ENCODE assay signal across 25 mouse cellular contexts in the genomic region with DNA sequence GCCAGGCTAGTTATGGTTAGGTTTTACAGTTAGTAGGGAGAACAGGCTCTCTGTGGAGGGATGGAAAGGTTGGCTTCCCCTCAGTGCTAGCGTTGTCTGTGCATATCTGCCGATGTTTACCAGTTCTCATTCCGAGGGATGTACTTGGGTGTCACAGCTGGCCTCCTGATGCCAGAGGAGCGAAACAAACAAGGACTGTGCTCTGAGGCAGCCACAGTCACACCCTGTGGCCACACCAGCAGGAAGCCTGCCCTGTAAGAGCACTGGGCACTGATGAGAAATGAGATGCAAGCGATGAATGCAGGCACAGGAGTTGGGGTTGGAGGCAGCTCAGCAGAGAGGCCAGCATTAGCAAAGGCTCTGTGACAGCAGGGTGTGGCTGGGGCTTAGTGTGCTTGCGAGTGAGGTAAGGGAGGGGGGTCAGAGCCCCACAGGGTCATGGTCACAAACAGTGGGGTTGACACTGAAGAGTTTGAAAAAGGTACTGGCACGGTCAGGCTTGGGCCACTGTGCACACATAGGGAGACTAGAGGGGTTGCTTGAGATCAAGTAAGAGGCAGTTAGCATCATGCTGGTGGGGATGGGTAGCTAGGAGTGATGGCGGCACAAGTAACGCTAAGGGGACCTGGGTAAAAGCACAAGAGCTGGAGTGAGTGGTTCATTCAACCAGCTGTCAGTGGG. TPM values are rescaled to one million over a fixed set of nuclear protein-coding genes. Genes with fewer than 3 reads are reported as not detected.
A peak's percentile ranks its signal among the peaks of the same experiment; 100 is the strongest.
DNase-seq lines count a peak whose midpoint lies in the region; ATAC-seq and TF ChIP-seq lines count a peak whose summit lies in the region.
"Had no signal": no experiment of that assay in that cellular context is flagged by ENCODE, and none has a peak within 500 bp of the region (broad histone marks: within the 10 kb centered on the region; RNA-seq: fewer than 3 reads in every experiment).

No protein-coding gene starts in this region.

- H3K4me3 ChIP-seq in forebrain, embryonic 10.5 days = no peak overlapping the region
- no peak overlapping the region for H3K4me3 ChIP-seq in forebrain, embryonic 13.5 days
- H3K4me3 ChIP-seq in bone marrow, adult 2 months (replicated peaks; ENCODE audit: control insufficient read depth, low read depth, low read length) = no peak overlapping the region
- H3K4me3 ChIP-seq: gastrocnemius, adult 2 months; heart, embryonic 13.5 days; lung, embryonic 15.5 days; midbrain, embryonic 13.5 days had no signal

- no peaks in the 10 kb centered on the region for H3K27me3 ChIP-seq in forebrain, embryonic 10.5 days (ENCODE audit: poor library complexity, severe bottlenecking)
- no peaks in the 10 kb centered on the region for H3K27me3 ChIP-seq in forebrain, embryonic 13.5 days
- H3K27me3 ChIP-seq: heart, embryonic 13.5 days; lung, embryonic 15.5 days; midbrain, embryonic 13.5 days; Patski had no signal

- DNase-seq in forebrain, embryonic 10.5 days (ENCODE audit: extremely low spot score, low spot score) = no peak
- peak; percentile 68 for DNase-seq in layer of hippocampus, adult 9-11 months
- DNase-seq in layer of hippocampus, postnatal 36 days = no peak
- no peak for DNase-seq in embryo, embryonic 11 days
- no peak for DNase-seq in gastrocnemius, postnatal 10 days
- DNase-seq: adrenal gland, postnatal 14 days; cerebellum, adult 18-20 months; cerebellum, postnatal 14 days; gastrocnemius, adult 2 months; heart, postnatal 10 days; kidney, adult 9 months; kidney, postnatal 14 days; left cerebral cortex, postnatal 4 days; retina, postnatal 1 day; right cerebral cortex, postnatal 14 days had no signal

- TF ChIP-seq CTCF in bone marrow, adult 2 months (IDR thresholded peaks at IDR 0.05; ENCODE audit: control insufficient read depth, insufficient read depth, low read length) = no peak

- peaks cover 9% of the 10 kb centered on the region; the same call in 1 of the 2 replicates for H3K36me3 ChIP-seq in forebrain, embryonic 10.5 days (replicated peaks)
- 0 out of 2 replicates have a peak, but pooled peaks cover 4% of the 10 kb centered on the region for H3K36me3 ChIP-seq in forebrain, embryonic 13.5 days (ENCODE audit: poor library complexity, severe bottlenecking)

- 89% methylated on average over 9 of the region's 9 CpGs for WGBS in forebrain, embryonic 10.5 days
- 87% methylated on average over 9 of the region's 9 CpGs for WGBS in forebrain, embryonic 13.5 days
- WGBS in bone marrow, adult 2 months = 87% methylated on average over 9 of the region's 9 CpGs

- H3K4me1 ChIP-seq in forebrain, embryonic 10.5 days = peaks cover 15% of the 10 kb centered on the region
- no peaks in the 10 kb centered on the region for H3K4me1 ChIP-seq in forebrain, embryonic 13.5 days
- peaks cover 16% of the 10 kb centered on the region for H3K4me1 ChIP-seq in bone marrow, adult 2 months (ENCODE audit: control insufficient read depth, insufficient read depth, low read length)

- H3K4me2 ChIP-seq in forebrain, embryonic 13.5 days = no peak overlapping the region
- H3K4me2 ChIP-seq: heart, embryonic 13.5 days; hindbrain, embryonic 14.5 days; lung, embryonic 15.5 days; midbrain, embryonic 13.5 days had no signal

- H3K9me3 ChIP-seq in forebrain, embryonic 10.5 days = no peaks in the 10 kb centered on the region; the same call in 1 of the 2 replicates
- no peaks in the 10 kb centered on the region for H3K9me3 ChIP-seq in forebrain, embryonic 13.5 days (replicated peaks)
- H3K9me3 ChIP-seq: heart, embryonic 13.5 days; lung, embryonic 15.5 days; midbrain, embryonic 13.5 days had no signal

- H3K9ac ChIP-seq in forebrain, embryonic 13.5 days = no peak overlapping the region
- H3K9ac ChIP-seq: heart, embryonic 13.5 days; hindbrain, embryonic 14.5 days; lung, embryonic 15.5 days; midbrain, embryonic 13.5 days had no signal

- 0 out of 2 replicates have a peak, but pooled peaks have one; percentile 12 for TF ChIP-seq POLR2A in bone marrow, adult 2 months (IDR thresholded peaks at IDR 0.05; ENCODE audit: borderline replicate concordance, control insufficient read depth, low read depth, low read length)

- no peak for ATAC-seq in forebrain, embryonic 13.5 days
- ATAC-seq in erythroblast, adult 5-6 weeks (replicated peaks; ENCODE audit: low FRiP score, poor library complexity, severe bottlenecking) = peak; percentile 58; the same call in 1 of the 2 replicates
- ATAC-seq: forebrain, embryonic 14.5 days; intestine, postnatal 0 days; midbrain, embryonic 13.5 days; Patski had no signal

- H3K27ac ChIP-seq in forebrain, embryonic 10.5 days = 0 out of 2 replicates have a peak overlapping the region, but pooled peaks have one; percentile 1
- H3K27ac ChIP-seq in forebrain, embryonic 13.5 days = no peak overlapping the region
- no peak overlapping the region for H3K27ac ChIP-seq in bone marrow, adult 2 months (ENCODE audit: control insufficient read depth, insufficient read depth, low read depth, low read length, poor library complexity)
- H3K27ac ChIP-seq: gastrocnemius, adult 2 months; heart, embryonic 13.5 days; hindbrain, embryonic 14.5 days; lung, embryonic 15.5 days; midbrain, embryonic 13.5 days had no signal

RNA-seq across cellular contexts. Expression of gene Arfgef2, which starts 13.2 kb away (rescaled TPM):
- 4.9 and 5.4 TPM in 2 replicates for polyA plus RNA-seq in forebrain, embryonic 10.5 days (2016; fragmentation: Nextera tagmentation; extraction: Ambion mirVana)
- 2.0 and 2.5 TPM in 2 replicates for polyA plus RNA-seq in forebrain, embryonic 13.5 days (2015; fragmentation: Nextera tagmentation; extraction: Ambion mirVana)
- total RNA-seq in layer of hippocampus, postnatal 36 days (2021) = 10 to 100 TPM; 46.0 to 49.1 TPM
- polyA plus RNA-seq in bone marrow, adult 2 months (2011; ENCODE audit: insufficient read depth, insufficient read length, low replicate concordance, missing spikeins) = 5.4 and 18.3 TPM in 2 replicates
- 6.9 and 9.4 TPM in 2 replicates for total RNA-seq in erythroblast, adult 5-6 weeks (2015; ENCODE audit: low replicate concordance)
- 5.6 and 7.1 TPM in 2 replicates for total RNA-seq in erythroblast, adult 5-6 weeks (2017; ENCODE audit: low replicate concordance)
- total RNA-seq in gastrocnemius, postnatal 10 days (2021) = 10 to 100 TPM; 18.8 to 22.8 TPM

RNA-seq across cellular contexts. Expression of gene Trp53rkb, which starts 26.3 kb away (rescaled TPM):
- polyA plus RNA-seq in forebrain, embryonic 10.5 days (2016; fragmentation: Nextera tagmentation; extraction: Ambion mirVana) = 10.4 and 11.1 TPM in 2 replicates
- 6.7 and 10.9 TPM in 2 replicates for polyA plus RNA-seq in forebrain, embryonic 13.5 days (2015; fragmentation: Nextera tagmentation; extraction: Ambion mirVana)
- total RNA-seq in layer of hippocampus, postnatal 36 days (2021) = 1 to 10 TPM; 4.5 to 5.5 TPM
- 2.6 and 6.6 TPM in 2 replicates for polyA plus RNA-seq in bone marrow, adult 2 months (2011; ENCODE audit: insufficient read depth, insufficient read length, low replicate concordance, missing spikeins)
- total RNA-seq in erythroblast, adult 5-6 weeks (2015; ENCODE audit: low replicate concordance) = 0.38 and 1.0 TPM in 2 replicates
- total RNA-seq in erythroblast, adult 5-6 weeks (2017; ENCODE audit: low replicate concordance) = not detected in 2 replicates
- 1 to 10 TPM; 3.4 to 4.1 TPM for total RNA-seq in gastrocnemius, postnatal 10 days (2021)
